Mouse (Mus musculus) G1E (cell line): Measurements from ENCODE around the gene Lats2.

Source experiments
- CTCF ChIP-seq: IDR thresholded peaks from 2 replicates; pipeline ENCODE4 v1.5.1; 2012; ENCODE audit warnings: low read depth, low read length, inconsistent platforms, mixed read lengths
- POLR2AphosphoS5 ChIP-seq: IDR thresholded peaks from 2 replicates; pipeline ENCODE4 v1.6.1; 2012; ENCODE audit warnings: low read depth, low read length, inconsistent platforms; ENCODE audit not compliant: insufficient replicate concordance

- TF ChIP-seq POLR2AphosphoS5: no peak
- no peak for TF ChIP-seq CTCF
Measured at GRCm38 (mm10) chr14:57772157-57772815, 14.1 kb upstream of the Lats2 start.
